Mouse (Mus musculus): ENCODE measurements around the gene Hoxb7.

GRCm38 (mm10) chr11:96315344-96315681 lies 28.9 kb downstream of the Hoxb7 start:
- TF ChIP-seq CTCF (IDR thresholded peaks at IDR 0.05; ENCODE audit: insufficient read depth, low read length) (no peak), POLR2A (IDR thresholded peaks at IDR 0.05; ENCODE audit: borderline replicate concordance, extremely low read depth, low read depth, low read length) (no peak; the same call in 1 of the 2 replicates)

Measured in lung, adult 2 months (tissue).